Mouse (Mus musculus): ENCODE data around the gene Adcy3. TPM values are rescaled to one million over a fixed set of nuclear protein-coding genes. Genes with fewer than 3 reads are reported as not detected.
A peak's percentile ranks its signal among the peaks of the same experiment; 100 is the strongest.

The Adcy3 gene
- 14.7 and 18.0 TPM in 2 replicates for polyA plus RNA-seq (2015; fragmentation: Nextera tagmentation; extraction: Ambion mirVana)

GRCm38 (mm10) chr12:4132941-4133846, at the start of gene Adcy3:
Adcy3 (plus strand) TSS chr12:4133103.
- peaks cover 41% of the 10 kb centered on the region for H3K4me1 ChIP-seq
- peak within 1 kb of the TSS; percentile 81 for H3K27ac ChIP-seq (replicated peaks)
- under 1% methylated on average over 79 of the region's 83 CpGs for WGBS
- peak; percentile 86 for ATAC-seq (ENCODE audit: low FRiP score)
- peak within 1 kb of the TSS; percentile 68 for H3K9ac ChIP-seq (replicated peaks)
- no peaks in the 10 kb centered on the region for H3K9me3 ChIP-seq (replicated peaks)
- H3K36me3 ChIP-seq, result no peaks in the 10 kb centered on the region
- H3K4me3 ChIP-seq (replicated peaks), result peak within 1 kb of the TSS; percentile 58
- no peaks in the 10 kb centered on the region for H3K27me3 ChIP-seq (replicated peaks)
- H3K4me2 ChIP-seq, result peak within 1 kb of the TSS; percentile 79

GRCm38 (mm10) chr12:4083441-4083840, 49.5 kb upstream of the Adcy3 start:
- H3K27ac ChIP-seq (replicated peaks), result peak overlapping the region; percentile 98
- no peaks in the 10 kb centered on the region for H3K9me3 ChIP-seq (replicated peaks)
- ATAC-seq (ENCODE audit: low FRiP score), result no peak
- H3K4me3 ChIP-seq (replicated peaks), result peak overlapping the region; percentile 62
- 55% methylated on average over 8 of the region's 8 CpGs for WGBS
- H3K27me3 ChIP-seq (replicated peaks), result no peaks in the 10 kb centered on the region
- peaks cover 22% of the 10 kb centered on the region for H3K4me1 ChIP-seq
- H3K9ac ChIP-seq (replicated peaks), result peak overlapping the region; percentile 68; the same call in 1 of the 2 replicates
- peaks cover 13% of the 10 kb centered on the region for H3K36me3 ChIP-seq
- peak overlapping the region; percentile 58 for H3K4me2 ChIP-seq

- Histone ChIP-seq H3K4me1 (no peaks in the 10 kb centered on the region), H3K4me3 (replicated peaks) (no peak overlapping the region), H3K36me3 (peaks cover 51% of the 10 kb centered on the region), H3K9me3 (replicated peaks) (no peaks in the 10 kb centered on the region), H3K9ac (replicated peaks) (no peak overlapping the region), H3K27me3 (replicated peaks) (no peaks in the 10 kb centered on the region), H3K27ac (replicated peaks) (no peak overlapping the region), H3K4me2 (no peak overlapping the region)
- WGBS, result 76% methylated on average over 4 of the region's 4 CpGs
- ATAC-seq (ENCODE audit: low FRiP score), result peak; percentile 69
Measured at GRCm38 (mm10) chr12:4107383-4107782, 25.5 kb upstream of the Adcy3 start.

- H3K4me2 ChIP-seq, result no peak overlapping the region
- H3K4me3 ChIP-seq (replicated peaks), result no peak overlapping the region
- no peak overlapping the region for H3K27ac ChIP-seq (replicated peaks)
- no peak for ATAC-seq (ENCODE audit: low FRiP score)
- WGBS, result 84% methylated on average over 9 of the region's 9 CpGs
- no peaks in the 10 kb centered on the region for H3K4me1 ChIP-seq
- H3K27me3 ChIP-seq (replicated peaks), result no peaks in the 10 kb centered on the region
- no peak overlapping the region for H3K9ac ChIP-seq (replicated peaks)
- H3K9me3 ChIP-seq (replicated peaks), result no peaks in the 10 kb centered on the region
- peaks cover 8% of the 10 kb centered on the region; the same call in 1 of the 2 replicates for H3K36me3 ChIP-seq
Measured at GRCm38 (mm10) chr12:4116132-4116531, 16.8 kb upstream of the Adcy3 start.

GRCm38 (mm10) chr12:4117136-4117535, 15.8 kb upstream of the Adcy3 start:
- ATAC-seq (ENCODE audit: low FRiP score), result no peak
- Histone ChIP-seq H3K9ac (replicated peaks) (no peak overlapping the region), H3K27ac (replicated peaks) (no peak overlapping the region), H3K9me3 (replicated peaks) (no peaks in the 10 kb centered on the region), H3K4me2 (no peak overlapping the region), H3K27me3 (replicated peaks) (no peaks in the 10 kb centered on the region), H3K4me3 (replicated peaks) (no peak overlapping the region), H3K36me3 (peaks cover 8% of the 10 kb centered on the region; the same call in 1 of the 2 replicates), H3K4me1 (no peaks in the 10 kb centered on the region)
- 79% methylated on average over 3 of the region's 3 CpGs for WGBS

GRCm38 (mm10) chr12:4117579-4117978, 15.3 kb upstream of the Adcy3 start:
- H3K27ac ChIP-seq (replicated peaks), result no peak overlapping the region
- no peak overlapping the region for H3K4me3 ChIP-seq (replicated peaks)
- no peaks in the 10 kb centered on the region for H3K9me3 ChIP-seq (replicated peaks)
- H3K36me3 ChIP-seq, result peaks cover 7% of the 10 kb centered on the region; the same call in 1 of the 2 replicates
- no peak overlapping the region for H3K9ac ChIP-seq (replicated peaks)
- 86% methylated on average over 4 of the region's 4 CpGs for WGBS
- H3K4me2 ChIP-seq, result no peak overlapping the region
- H3K27me3 ChIP-seq (replicated peaks), result no peaks in the 10 kb centered on the region
- no peak for ATAC-seq (ENCODE audit: low FRiP score)
- H3K4me1 ChIP-seq, result no peaks in the 10 kb centered on the region

- no peak for ATAC-seq (ENCODE audit: low FRiP score)
- H3K27me3 ChIP-seq (replicated peaks), result no peaks in the 10 kb centered on the region
- H3K4me3 ChIP-seq (replicated peaks), result no peak overlapping the region
- H3K36me3 ChIP-seq, result no peaks in the 10 kb centered on the region
- 82% methylated on average over 7 of the region's 7 CpGs for WGBS
- no peaks in the 10 kb centered on the region for H3K4me1 ChIP-seq
- H3K9ac ChIP-seq (replicated peaks), result no peak overlapping the region
- no peak overlapping the region for H3K4me2 ChIP-seq
- H3K27ac ChIP-seq (replicated peaks), result no peak overlapping the region
- no peaks in the 10 kb centered on the region for H3K9me3 ChIP-seq (replicated peaks)
Measured at GRCm38 (mm10) chr12:4127346-4127745, 5.6 kb upstream of the Adcy3 start.

GRCm38 (mm10) chr12:4133847-4134212, 927 bp downstream of the Adcy3 start:
- Histone ChIP-seq H3K9me3 (replicated peaks) (no peaks in the 10 kb centered on the region), H3K4me1 (peaks cover 45% of the 10 kb centered on the region), H3K4me3 (replicated peaks) (peak overlapping the region; percentile 58), H3K9ac (replicated peaks) (peak overlapping the region; percentile 68), H3K36me3 (0 out of 2 replicates have a peak, but pooled peaks cover 3% of the 10 kb centered on the region), H3K27me3 (replicated peaks) (no peaks in the 10 kb centered on the region), H3K4me2 (peak overlapping the region; percentile 79), H3K27ac (replicated peaks) (peak overlapping the region; percentile 81)
- ATAC-seq (ENCODE audit: low FRiP score), result peak; percentile 58
- 38% methylated on average over 11 of the region's 11 CpGs for WGBS

- Histone ChIP-seq H3K4me1 (peaks cover 15% of the 10 kb centered on the region), H3K4me3 (replicated peaks) (no peak overlapping the region), H3K36me3 (peaks cover 10% of the 10 kb centered on the region; the same call in 1 of the 2 replicates), H3K9me3 (replicated peaks) (no peaks in the 10 kb centered on the region), H3K9ac (replicated peaks) (no peak overlapping the region), H3K27ac (replicated peaks) (no peak overlapping the region), H3K4me2 (no peak overlapping the region), H3K27me3 (replicated peaks) (no peaks in the 10 kb centered on the region)
- ATAC-seq (ENCODE audit: low FRiP score), result no peak
- 93% methylated on average over 5 of the region's 5 CpGs for WGBS
Measured at GRCm38 (mm10) chr12:4143179-4143578, 10.3 kb downstream of the Adcy3 start.

GRCm38 (mm10) chr12:4150936-4151335, 18.0 kb downstream of the Adcy3 start:
- H3K27ac ChIP-seq (replicated peaks), result no peak overlapping the region
- H3K9me3 ChIP-seq (replicated peaks), result no peaks in the 10 kb centered on the region
- 0 out of 2 replicates have a peak, but pooled peaks cover under 1% of the 10 kb centered on the region for H3K36me3 ChIP-seq
- ATAC-seq (ENCODE audit: low FRiP score), result no peak
- H3K4me2 ChIP-seq, result no peak overlapping the region
- H3K27me3 ChIP-seq (replicated peaks), result no peaks in the 10 kb centered on the region
- H3K9ac ChIP-seq (replicated peaks), result no peak overlapping the region
- H3K4me1 ChIP-seq, result no peaks in the 10 kb centered on the region
- WGBS, result 95% methylated on average over 2 of the region's 2 CpGs
- H3K4me3 ChIP-seq (replicated peaks), result no peak overlapping the region

- no peak overlapping the region for H3K4me2 ChIP-seq
- no peaks in the 10 kb centered on the region for H3K9me3 ChIP-seq (replicated peaks)
- no peak overlapping the region for H3K27ac ChIP-seq (replicated peaks)
- H3K9ac ChIP-seq (replicated peaks), result no peak overlapping the region
- H3K4me1 ChIP-seq, result no peaks in the 10 kb centered on the region
- no peaks in the 10 kb centered on the region for H3K36me3 ChIP-seq
- 80% methylated on average over 3 of the region's 3 CpGs for WGBS
- ATAC-seq (ENCODE audit: low FRiP score), result no peak
- no peak overlapping the region for H3K4me3 ChIP-seq (replicated peaks)
- H3K27me3 ChIP-seq (replicated peaks), result no peaks in the 10 kb centered on the region
Measured at GRCm38 (mm10) chr12:4151969-4152368, 19.1 kb downstream of the Adcy3 start.

GRCm38 (mm10) chr12:4157466-4157865, 24.6 kb downstream of the Adcy3 start:
- no peak overlapping the region for H3K27ac ChIP-seq (replicated peaks)
- H3K4me1 ChIP-seq, result no peaks in the 10 kb centered on the region
- ATAC-seq (ENCODE audit: low FRiP score), result no peak
- no peaks in the 10 kb centered on the region for H3K9me3 ChIP-seq (replicated peaks)
- no peaks in the 10 kb centered on the region for H3K27me3 ChIP-seq (replicated peaks)
- WGBS, result 85% methylated on average over 2 of the region's 2 CpGs
- no peak overlapping the region for H3K4me3 ChIP-seq (replicated peaks)
- no peak overlapping the region for H3K4me2 ChIP-seq
- H3K9ac ChIP-seq (replicated peaks), result no peak overlapping the region
- no peaks in the 10 kb centered on the region for H3K36me3 ChIP-seq

Measured in neural tube, embryonic 15.5 days (tissue).